Mouse (Mus musculus) forelimb bud, embryonic 11.5 days (tissue): ENCODE data around the gene Rcbtb2.
A peak's percentile ranks its signal among the peaks of the same experiment; 100 is the strongest.
"Not testable (repeated sequence)": the region's sequence is repeated elsewhere in the genome, so short reads cannot be mapped to it uniquely, and the experiment has no call there.

Source experiments
- DNase-seq: peaks from one replicate; pipeline ENCODE4 v3.0.0-alpha.2; 2012; ENCODE audit warnings: low read depth, low spot score

Rcbtb2 gene

GRCm38 (mm10) chr14:73122923-73123278, at the start of gene Rcbtb2:
TSS of gene Rcbtb2 (plus strand) at chr14:73123037.
- DNase-seq = no peak

GRCm38 (mm10) chr14:73083563-73083962, 39.3 kb upstream of the Rcbtb2 start:
- no peak for DNase-seq

GRCm38 (mm10) chr14:73086425-73086824, 36.4 kb upstream of the Rcbtb2 start:
- DNase-seq = no peak

- DNase-seq = no peak
Measured at GRCm38 (mm10) chr14:73087247-73087646, 35.6 kb upstream of the Rcbtb2 start.

GRCm38 (mm10) chr14:73087746-73088145, 35.1 kb upstream of the Rcbtb2 start:
- DNase-seq = no peak

- DNase-seq = no peak
Measured at GRCm38 (mm10) chr14:73088224-73088623, 34.6 kb upstream of the Rcbtb2 start.

- DNase-seq = no peak
Measured at GRCm38 (mm10) chr14:73092871-73093270, 30.0 kb upstream of the Rcbtb2 start.

GRCm38 (mm10) chr14:73094802-73095550, 27.9 kb upstream of the Rcbtb2 start:
- DNase-seq = no peak

DNA sequence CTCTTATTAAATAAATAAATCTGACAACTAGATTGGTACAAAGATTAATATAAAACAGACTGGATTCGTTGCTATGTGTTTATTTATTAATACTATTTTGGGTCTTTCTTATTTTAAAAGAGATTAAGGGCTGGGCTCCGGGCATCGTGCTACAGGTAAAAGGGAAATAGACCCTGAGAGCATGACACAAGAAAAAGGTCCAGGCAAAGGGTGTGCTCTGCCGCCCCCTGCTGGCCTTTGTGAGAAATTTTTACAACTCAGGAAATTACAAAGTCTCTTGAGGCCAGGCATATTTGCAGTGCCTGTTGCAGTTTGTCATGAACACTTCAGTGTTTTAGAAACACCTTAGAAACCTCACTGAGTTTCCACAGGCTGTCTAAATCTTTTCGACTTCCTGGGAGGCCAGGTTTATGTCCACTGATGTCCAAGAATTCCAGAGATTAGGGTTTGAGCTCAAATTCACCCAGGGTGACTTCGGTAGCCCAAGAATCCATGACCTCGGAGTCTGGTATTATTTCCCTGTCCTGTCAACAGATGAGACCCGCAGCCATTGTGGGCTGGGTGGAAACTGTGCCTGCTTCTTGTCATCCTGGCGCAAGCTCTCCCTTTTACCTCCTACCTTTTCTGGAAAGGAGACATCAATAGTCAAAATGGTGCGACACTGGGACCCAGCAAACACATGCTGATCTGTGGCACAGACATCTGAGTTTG, 24.0 kb upstream of the Rcbtb2 start:
- peak; percentile 62 for DNase-seq

GRCm38 (mm10) chr14:73102270-73102865, 20.5 kb upstream of the Rcbtb2 start:
- no peak for DNase-seq

- DNase-seq = not testable (repeated sequence)
Measured at GRCm38 (mm10) chr14:73102986-73103385, 19.9 kb upstream of the Rcbtb2 start.

- no peak for DNase-seq
Measured at GRCm38 (mm10) chr14:73104913-73105312, 17.9 kb upstream of the Rcbtb2 start.

GRCm38 (mm10) chr14:73105407-73106185, 17.2 kb upstream of the Rcbtb2 start:
- no peak for DNase-seq

DNA sequence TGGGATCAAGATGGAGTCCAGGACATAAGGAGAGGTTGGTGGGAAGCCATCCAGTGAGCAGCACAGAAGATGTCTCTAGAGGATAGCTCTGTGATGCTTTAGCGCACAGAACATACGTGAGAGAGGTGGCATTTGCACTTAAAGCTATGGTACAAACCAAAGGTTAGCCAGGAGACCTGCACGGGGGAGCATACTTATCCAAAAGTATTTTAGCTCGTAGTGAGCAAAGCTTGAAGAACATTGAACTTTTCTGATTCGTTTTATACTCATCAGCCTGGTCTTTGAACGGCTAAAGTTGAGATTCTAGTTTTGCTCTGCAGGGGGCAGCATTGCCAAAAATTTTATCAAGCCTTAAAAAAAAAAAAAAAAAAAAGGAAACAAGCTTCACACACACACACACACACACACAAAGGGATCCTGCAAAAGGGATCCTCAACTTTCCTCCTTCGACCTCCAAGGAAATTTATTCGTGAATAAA, 16.6 kb upstream of the Rcbtb2 start:
- peak; percentile 62 for DNase-seq

DNA sequence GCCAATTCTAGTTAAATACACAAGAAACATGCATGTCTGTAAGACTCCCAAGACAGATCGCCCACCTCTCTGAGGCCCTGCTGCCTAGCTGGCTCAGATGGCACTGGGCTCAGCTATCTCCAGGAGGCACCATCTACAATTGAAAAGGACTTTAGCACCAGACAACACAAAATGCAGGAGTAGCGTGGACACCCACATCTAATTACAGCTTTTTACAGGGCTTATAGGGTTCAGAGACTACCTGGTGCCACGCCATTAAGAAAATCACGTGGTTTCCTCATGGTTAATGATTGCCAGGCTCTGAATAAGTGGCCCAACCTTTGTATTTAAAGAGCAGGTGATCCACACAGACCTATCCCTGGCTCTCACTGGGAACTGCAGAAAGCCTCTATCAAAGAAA, 15.9 kb upstream of the Rcbtb2 start:
- no peak for DNase-seq

DNA sequence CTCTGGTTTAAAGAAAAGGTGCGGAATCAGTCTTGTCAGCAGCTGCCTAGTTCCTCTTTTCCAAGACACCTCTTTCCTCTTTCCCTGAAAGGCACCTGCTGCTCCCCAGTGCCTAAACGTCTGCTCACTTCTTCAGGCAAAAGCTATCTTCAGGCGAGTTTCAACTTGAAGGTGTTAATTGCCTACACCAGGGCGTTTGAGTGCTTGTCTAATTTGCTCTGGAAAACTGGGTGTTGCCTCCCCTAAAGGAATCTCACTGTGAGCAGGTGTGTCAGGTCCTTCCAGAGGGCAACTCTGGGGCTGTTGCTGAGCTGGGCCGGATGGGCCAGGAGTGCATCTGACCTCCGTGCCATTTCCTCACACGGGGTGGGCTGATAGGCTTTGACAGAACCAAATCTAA, 15.5 kb upstream of the Rcbtb2 start:
- DNase-seq = no peak

GRCm38 (mm10) chr14:73107952-73108351, 14.9 kb upstream of the Rcbtb2 start:
- no peak for DNase-seq

DNA sequence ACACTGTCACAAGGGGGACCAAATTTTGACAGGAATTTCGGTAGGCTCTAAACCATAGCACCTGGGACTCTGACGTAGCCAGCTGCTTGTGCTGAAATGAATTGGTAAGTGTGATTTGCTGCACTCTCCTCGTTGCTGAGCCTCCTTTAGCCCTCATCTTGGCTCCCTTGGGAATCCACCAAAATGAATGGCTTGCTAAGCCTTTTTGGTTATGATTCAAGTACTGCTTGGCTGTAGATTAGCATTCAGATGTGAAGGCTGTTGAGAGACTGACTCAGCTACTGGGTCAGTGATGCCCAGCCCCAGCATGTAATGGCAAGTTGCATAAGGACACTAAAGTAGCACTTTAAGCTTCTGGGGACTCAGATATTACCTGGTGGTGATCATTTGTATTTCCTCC, 12.2 kb upstream of the Rcbtb2 start:
- no peak for DNase-seq

DNA sequence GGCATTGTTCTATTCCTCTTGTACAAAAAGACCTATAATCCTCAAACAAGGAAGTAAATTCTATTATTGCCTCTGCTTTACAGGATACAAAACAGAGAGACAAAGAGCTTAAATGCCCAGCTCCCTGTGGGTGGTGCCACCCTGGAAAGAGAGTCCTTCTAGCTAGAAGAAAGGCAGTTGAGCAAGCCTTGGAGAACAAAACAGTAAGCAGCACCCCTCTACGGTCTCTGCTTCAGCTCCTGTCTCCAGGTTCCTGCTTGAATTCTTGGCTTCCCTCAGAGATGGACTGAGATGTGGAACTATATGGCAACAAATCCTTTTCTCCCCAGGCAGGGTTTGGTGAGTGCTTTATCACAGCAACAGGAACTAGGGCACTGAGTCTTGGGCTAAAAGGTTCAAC, 11.7 kb upstream of the Rcbtb2 start:
- no peak for DNase-seq

DNA sequence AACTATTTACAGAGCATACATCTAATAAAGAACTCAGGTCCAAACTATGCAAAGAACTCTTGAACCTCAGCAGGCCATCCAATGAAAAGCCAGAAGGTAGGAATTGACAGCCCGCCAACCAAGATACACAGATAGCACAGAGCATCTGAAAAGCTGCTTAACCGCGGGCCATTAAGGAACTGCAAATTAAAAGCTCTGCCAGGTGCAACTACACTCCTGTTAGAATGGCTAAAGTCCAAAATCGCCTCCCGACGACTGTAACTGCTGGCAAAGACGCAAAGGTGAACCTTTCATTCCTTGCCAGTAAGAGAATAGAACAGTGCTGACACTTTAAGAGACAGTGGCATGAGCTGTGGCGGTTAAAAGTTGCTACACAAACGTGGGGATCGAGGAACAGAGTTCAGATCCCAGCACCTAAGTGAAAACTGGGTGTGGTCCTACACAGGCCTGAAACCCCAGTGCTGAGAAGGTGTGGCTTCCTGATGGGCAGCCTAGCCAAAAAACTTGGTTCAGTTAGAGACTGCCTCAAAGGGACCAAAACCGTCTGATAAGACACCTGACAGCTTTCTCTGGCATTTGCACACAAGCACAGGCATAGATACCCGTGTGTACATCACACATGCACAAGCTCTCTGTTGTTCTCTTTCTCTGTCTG, 10.5 kb upstream of the Rcbtb2 start:
- DNase-seq = no peak

DNA sequence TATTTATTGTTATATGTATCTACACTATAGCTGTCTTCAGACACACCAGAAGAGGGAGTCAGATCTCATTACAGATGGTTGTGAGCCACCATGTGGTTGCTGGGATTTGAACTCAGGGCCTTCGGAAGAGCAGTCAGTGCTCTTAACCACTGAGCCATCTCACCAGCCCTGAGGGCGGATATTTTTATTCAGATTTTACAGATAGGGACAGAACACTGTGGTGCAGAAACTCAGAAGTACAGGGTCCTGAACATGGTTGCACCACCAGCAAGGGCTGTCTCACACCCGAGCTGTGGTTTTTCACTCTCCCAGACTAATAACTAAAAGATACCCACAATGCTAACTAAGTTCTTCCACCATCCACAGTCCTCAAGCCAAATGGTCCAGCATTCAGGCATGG, 7.9 kb upstream of the Rcbtb2 start:
- not testable (repeated sequence) for DNase-seq
